Mouse (Mus musculus): Measurements from ENCODE around the gene Sycp2. TPM values are rescaled to one million over a fixed set of nuclear protein-coding genes. Genes with fewer than 3 reads are reported as not detected.

Sycp2 gene
- not detected for polyA plus RNA-seq (2017; shearing (Covaris generic))

GRCm38 (mm10) chr2:178407053-178407815 is at the start of gene Sycp2:
TSS of gene Sycp2 (minus strand) at chr2:178407685.
- no peak for ATAC-seq

- no peak for ATAC-seq
Observed at GRCm38 (mm10) chr2:178454664-178455516, 47.4 kb upstream of the Sycp2 start.

GRCm38 (mm10) chr2:178450961-178451360 is 43.5 kb upstream of the Sycp2 start:
- no peak for ATAC-seq

GRCm38 (mm10) chr2:178450236-178450635 is 42.8 kb upstream of the Sycp2 start:
- ATAC-seq: no peak

GRCm38 (mm10) chr2:178449386-178449785 is 41.9 kb upstream of the Sycp2 start:
- ATAC-seq: no peak

GRCm38 (mm10) chr2:178437311-178437710 is 29.8 kb upstream of the Sycp2 start:
- no peak for ATAC-seq

- ATAC-seq: no peak
Observed at GRCm38 (mm10) chr2:178433903-178434302, 26.4 kb upstream of the Sycp2 start.

- ATAC-seq: no peak
Observed at GRCm38 (mm10) chr2:178433495-178433894, 26.0 kb upstream of the Sycp2 start.

GRCm38 (mm10) chr2:178430231-178430630 is 22.7 kb upstream of the Sycp2 start, which contains the start of gene Cdh26:
TSS of gene Cdh26 (plus strand) at chr2:178430531.
- no peak for ATAC-seq

GRCm38 (mm10) chr2:178429426-178429825 is 21.9 kb upstream of the Sycp2 start:
- no peak for ATAC-seq

- no peak for ATAC-seq
Observed at GRCm38 (mm10) chr2:178428676-178429075, 21.2 kb upstream of the Sycp2 start.

- no peak for ATAC-seq
Observed at GRCm38 (mm10) chr2:178428183-178428582, 20.7 kb upstream of the Sycp2 start.

GRCm38 (mm10) chr2:178427181-178427580 is 19.7 kb upstream of the Sycp2 start:
- no peak for ATAC-seq

- ATAC-seq: no peak
Observed at GRCm38 (mm10) chr2:178426229-178426628, 18.7 kb upstream of the Sycp2 start.

- no peak for ATAC-seq
Observed at GRCm38 (mm10) chr2:178423223-178423622, 15.7 kb upstream of the Sycp2 start.

GRCm38 (mm10) chr2:178422186-178422585 is 14.7 kb upstream of the Sycp2 start:
- ATAC-seq: no peak

GRCm38 (mm10) chr2:178421603-178422002 is 14.1 kb upstream of the Sycp2 start:
- no peak for ATAC-seq

GRCm38 (mm10) chr2:178420576-178420975 is 13.1 kb upstream of the Sycp2 start:
- no peak for ATAC-seq

GRCm38 (mm10) chr2:178416970-178417369 is 9.5 kb upstream of the Sycp2 start:
- ATAC-seq: no peak

- no peak for ATAC-seq
Observed at GRCm38 (mm10) chr2:178416427-178416826, 8.9 kb upstream of the Sycp2 start.

GRCm38 (mm10) chr2:178415150-178415448 is 7.6 kb upstream of the Sycp2 start:
- no peak for ATAC-seq

GRCm38 (mm10) chr2:178414261-178415149 is 7.0 kb upstream of the Sycp2 start, which contains the start of the genes Ppp1r3d and Fam217b:
TSS of gene Ppp1r3d (minus strand) at chr2:178414472.
TSS of gene Fam217b (plus strand) at chr2:178414524.
- ATAC-seq: no peak
